12 mouse cellular contexts compared by ENCODE assay signal in the genomic region with DNA sequence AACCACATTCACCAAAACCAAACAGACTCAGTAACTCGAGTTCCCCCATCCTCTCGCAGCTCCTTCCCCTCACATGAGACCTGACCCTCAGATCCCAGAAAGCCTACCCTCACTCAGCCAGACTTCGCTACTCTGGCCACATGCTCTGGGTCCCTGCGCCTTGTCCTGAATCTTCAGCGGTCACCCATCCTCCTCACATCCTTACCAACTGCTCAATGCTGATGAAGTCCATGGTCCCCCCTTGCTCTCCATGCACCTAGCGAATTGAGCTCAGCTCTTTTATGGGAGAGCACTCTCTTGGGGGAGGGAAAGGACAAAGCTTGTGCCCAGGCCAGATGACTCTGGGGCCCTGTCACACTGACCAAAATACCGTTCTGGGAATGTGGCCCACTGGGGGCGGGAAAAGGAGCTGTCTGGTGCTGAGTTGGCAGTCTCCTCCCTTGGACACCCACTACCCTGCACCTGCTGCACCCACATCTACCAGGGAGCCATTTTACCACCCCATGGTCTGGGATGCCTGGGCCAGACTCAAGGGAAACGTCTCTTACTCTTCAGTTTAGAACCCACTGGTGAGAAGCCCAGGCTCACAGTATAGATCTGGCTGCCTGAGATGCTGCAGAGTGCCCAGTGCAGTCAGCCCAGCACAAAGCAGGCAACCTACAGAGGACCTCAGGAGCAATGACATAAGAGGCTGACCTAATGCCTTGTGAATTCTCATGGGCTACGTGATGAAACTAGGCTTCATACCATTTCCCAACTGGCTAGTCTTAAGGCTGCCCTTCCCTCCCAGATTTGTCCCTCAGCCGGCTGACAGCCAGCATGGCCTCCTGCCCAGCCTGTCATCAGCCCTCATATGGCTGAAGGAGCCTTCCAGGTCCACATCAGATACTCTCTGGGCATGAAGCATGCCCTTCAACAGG. TPM values are rescaled to one million over a fixed set of nuclear protein-coding genes. Genes with fewer than 3 reads are reported as not detected.
DNase-seq lines count a peak whose midpoint lies in the region; ATAC-seq lines count a peak whose summit lies in the region.
"Had no signal": no experiment of that assay in that cellular context is flagged by ENCODE, and none has a peak within 500 bp of the region (broad histone marks: within the 10 kb centered on the region; RNA-seq: fewer than 3 reads in every experiment).

No protein-coding gene starts in this region.

- peak overlapping the region; percentile 37 for H3K27ac ChIP-seq in heart, embryonic 10.5 days
- H3K27ac ChIP-seq: midbrain, embryonic 12.5 days had no signal

- WGBS in heart, embryonic 10.5 days = 72% methylated on average over 11 of the region's 11 CpGs

- no peaks in the 10 kb centered on the region for H3K9me3 ChIP-seq in heart, embryonic 10.5 days
- H3K9me3 ChIP-seq: midbrain, embryonic 12.5 days had no signal

- no peaks in the 10 kb centered on the region for H3K27me3 ChIP-seq in heart, embryonic 10.5 days (ENCODE audit: insufficient read depth, poor library complexity, severe bottlenecking)
- H3K27me3 ChIP-seq: midbrain, embryonic 12.5 days had no signal

- ATAC-seq in erythroblast, adult 5-6 weeks (replicated peaks; ENCODE audit: low FRiP score, poor library complexity, severe bottlenecking) = no peak

- DNase-seq in left cerebral cortex, postnatal 4 days = peak; percentile 82
- no peak for DNase-seq in left cerebral cortex, postnatal 14 days (ENCODE audit: low spot score in 2 of 2)
- peak; percentile 78 for DNase-seq in cerebellum, adult 9-11 months
- DNase-seq in heart, embryonic 10.5 days (ENCODE audit: low spot score) = no peak
- DNase-seq in lung, postnatal 36 days = peak; percentile 67
- no peak for DNase-seq in kidney, adult 9 months
- no peak for DNase-seq in embryo, embryonic 10 days (ENCODE audit: low spot score)
- DNase-seq: thymus, adult 2 months had no signal

- H3K36me3 ChIP-seq in heart, embryonic 10.5 days = peaks cover 35% of the 10 kb centered on the region

- H3K4me3 ChIP-seq in heart, embryonic 10.5 days = no peak overlapping the region
- H3K4me3 ChIP-seq: erythroblast, embryonic 14.5 days; midbrain, embryonic 12.5 days had no signal

- H3K4me1 ChIP-seq in heart, embryonic 10.5 days = peaks cover 67% of the 10 kb centered on the region

- intact Hi-C loops in left cerebral cortex, postnatal 4 days (cut with DNase I) = no loop called here
- intact Hi-C loops in left cerebral cortex, postnatal 14 days (cut with DNase I) = no loop called here

RNA-seq across cellular contexts. Expression of a gene that starts 0.9 kb away (rescaled TPM):
- 1 to 10 TPM; 8.3 to 8.6 TPM for total RNA-seq in left cerebral cortex, postnatal 4 days (2021)
- 1 to 10 TPM; 5.2 to 6.4 TPM for total RNA-seq in left cerebral cortex, postnatal 14 days (2021)
- polyA plus RNA-seq in heart, embryonic 10.5 days (2016; fragmentation: Nextera tagmentation; extraction: Ambion mirVana) = 16.7 and 19.0 TPM in 2 replicates
- 3.3 TPM in 1 of 2 replicates, not detected in the other for total RNA-seq in erythroblast, adult 5-6 weeks (2015; ENCODE audit: low replicate concordance)
- 1.0 and 1.4 TPM in 2 replicates for total RNA-seq in erythroblast, adult 5-6 weeks (2017; ENCODE audit: low replicate concordance)

RNA-seq across cellular contexts. Expression of a gene that starts 3.5 kb away (rescaled TPM):
- total RNA-seq in left cerebral cortex, postnatal 4 days (2021) = not detected
- total RNA-seq in left cerebral cortex, postnatal 14 days (2021) = not detected
- 0.20 and 1.0 TPM in 2 replicates for polyA plus RNA-seq in heart, embryonic 10.5 days (2016; fragmentation: Nextera tagmentation; extraction: Ambion mirVana)
- total RNA-seq in erythroblast, adult 5-6 weeks (2015; ENCODE audit: low replicate concordance) = not detected in 2 replicates
- not detected in 2 replicates for total RNA-seq in erythroblast, adult 5-6 weeks (2017; ENCODE audit: low replicate concordance)
- total RNA-seq: left cerebral cortex, postnatal 36 days had no signal
- polyA plus RNA-seq: erythroblast, embryonic 14.5 days; midbrain, embryonic 12.5 days; thymus, adult 2 months had no signal

RNA-seq across cellular contexts. Expression of a gene that starts 11.5 kb away (rescaled TPM):
- 10 to 100 TPM; 13.4 to 15.1 TPM for total RNA-seq in left cerebral cortex, postnatal 4 days (2021)
- total RNA-seq in left cerebral cortex, postnatal 14 days (2021) = 10 to 100 TPM; 13.9 to 18.7 TPM
- polyA plus RNA-seq in heart, embryonic 10.5 days (2016; fragmentation: Nextera tagmentation; extraction: Ambion mirVana) = 23.9 and 24.5 TPM in 2 replicates
- 0.42 TPM in 1 of 2 replicates, not detected in the other for total RNA-seq in erythroblast, adult 5-6 weeks (2015; ENCODE audit: low replicate concordance)
- 0.56 and 1.2 TPM in 2 replicates for total RNA-seq in erythroblast, adult 5-6 weeks (2017; ENCODE audit: low replicate concordance)

RNA-seq across cellular contexts. Expression of a gene that starts 22.4 kb away (rescaled TPM):
- 10 to 100 TPM; 60.5 to 65.4 TPM for total RNA-seq in left cerebral cortex, postnatal 4 days (2021)
- total RNA-seq in left cerebral cortex, postnatal 14 days (2021) = 10 to 100 TPM; 16.2 to 20.2 TPM
- polyA plus RNA-seq in heart, embryonic 10.5 days (2016; fragmentation: Nextera tagmentation; extraction: Ambion mirVana) = 12.2 and 15.2 TPM in 2 replicates
- total RNA-seq in erythroblast, adult 5-6 weeks (2015; ENCODE audit: low replicate concordance) = not detected in 2 replicates
- total RNA-seq in erythroblast, adult 5-6 weeks (2017; ENCODE audit: low replicate concordance) = 0.56 and 0.60 TPM in 2 replicates

RNA-seq across cellular contexts. Expression of a gene that starts 24.1 kb away (rescaled TPM):
- 10 to 100 TPM; 39.3 to 40.0 TPM for total RNA-seq in left cerebral cortex, postnatal 4 days (2021)
- total RNA-seq in left cerebral cortex, postnatal 14 days (2021) = 10 to 100 TPM; 28.7 to 30.4 TPM
- 1.5 and 2.5 TPM in 2 replicates for polyA plus RNA-seq in heart, embryonic 10.5 days (2016; fragmentation: Nextera tagmentation; extraction: Ambion mirVana)
- 7.9 and 8.8 TPM in 2 replicates for total RNA-seq in erythroblast, adult 5-6 weeks (2015; ENCODE audit: low replicate concordance)
- total RNA-seq in erythroblast, adult 5-6 weeks (2017; ENCODE audit: low replicate concordance) = 5.7 and 7.4 TPM in 2 replicates

Comparison
In these comparisons a context has a peak if more than half of its experiments do, and no peak if none do; other contexts are left out.
1. DNase-seq: peak in left cerebral cortex, postnatal 4 days (single experiment), cerebellum, adult 9-11 months (single experiment) and lung, postnatal 36 days (single experiment); none in left cerebral cortex, postnatal 14 days (0 of 2), heart, embryonic 10.5 days (single experiment), kidney, adult 9 months (single experiment) and embryo, embryonic 10 days (single experiment).
2. RNA of a gene that starts 11.5 kb away (total RNA-seq): 13.9 to 18.7 TPM in left cerebral cortex, postnatal 14 days and 13.4 to 15.1 TPM in left cerebral cortex, postnatal 4 days; 0.42 to 1.2 TPM in erythroblast, adult 5-6 weeks; every median in the first group is over 4 times any median in the second.